Mouse (Mus musculus) gastrocnemius, adult 18-20 months (tissue): ENCODE data around the gene 4930402F06Rik. TPM values are rescaled to one million over a fixed set of nuclear protein-coding genes. Genes with fewer than 3 reads are reported as not detected.

ENCODE experiments used
- DNase-seq: peaks from one replicate; pipeline ENCODE4 v3.0.0; 2021; ENCODE audit warnings: low spot score
- long read RNA-seq, 2 experiments: library from polyadenylated mRNA; stranded (forward); transcript quantifications; one replicate each; pipeline ENCODE4 v2.0.0; 2021
- total RNA-seq, 2 experiments: library from RNA; stranded (reverse); gene quantifications; 2 replicates each; pipeline ENCODE4 v1.2.3; 2021

4930402F06Rik gene
- total RNA-seq, result not detected
- long read RNA-seq, experiment 1, result 0 reads
- long read RNA-seq, experiment 2, result 0 reads

- no peak for DNase-seq
Observed at GRCm38 (mm10) chr2:35397096-35397495, at the start of gene 4930402F06Rik. Gene 4930402F06Rik, minus strand, starts transcription at chr2:35397175.

- no peak for DNase-seq
Observed at GRCm38 (mm10) chr2:35446300-35446699, 49.3 kb upstream of the 4930402F06Rik start.

- no peak for DNase-seq
Observed at GRCm38 (mm10) chr2:35445610-35446009, 48.6 kb upstream of the 4930402F06Rik start.

- DNase-seq, result no peak
Observed at GRCm38 (mm10) chr2:35444764-35445262, 47.8 kb upstream of the 4930402F06Rik start.

- no peak for DNase-seq
Observed at GRCm38 (mm10) chr2:35443981-35444763, 47.2 kb upstream of the 4930402F06Rik start.

GRCm38 (mm10) chr2:35443325-35443724, 46.4 kb upstream of the 4930402F06Rik start:
- DNase-seq, result no peak

GRCm38 (mm10) chr2:35442079-35442478, 45.1 kb upstream of the 4930402F06Rik start:
- no peak for DNase-seq

GRCm38 (mm10) chr2:35441419-35441818, 44.4 kb upstream of the 4930402F06Rik start:
- no peak for DNase-seq

GRCm38 (mm10) chr2:35440480-35440879, 43.5 kb upstream of the 4930402F06Rik start:
- no peak for DNase-seq

GRCm38 (mm10) chr2:35437796-35438195, 40.8 kb upstream of the 4930402F06Rik start:
- no peak for DNase-seq

- DNase-seq, result no peak
Observed at GRCm38 (mm10) chr2:35434576-35435123, 37.7 kb upstream of the 4930402F06Rik start.

- DNase-seq, result no peak
Observed at GRCm38 (mm10) chr2:35433428-35433827, 36.5 kb upstream of the 4930402F06Rik start.

GRCm38 (mm10) chr2:35432472-35432871, 35.5 kb upstream of the 4930402F06Rik start:
- no peak for DNase-seq

- DNase-seq, result no peak
Observed at GRCm38 (mm10) chr2:35432011-35432410, 35.0 kb upstream of the 4930402F06Rik start.

- no peak for DNase-seq
Observed at GRCm38 (mm10) chr2:35430806-35431205, 33.8 kb upstream of the 4930402F06Rik start.

GRCm38 (mm10) chr2:35428615-35429300, 31.8 kb upstream of the 4930402F06Rik start:
- DNase-seq, result no peak

- peak; percentile 45 for DNase-seq
Observed at GRCm38 (mm10) chr2:35427559-35427958, 30.6 kb upstream of the 4930402F06Rik start.

- DNase-seq, result no peak
Observed at GRCm38 (mm10) chr2:35423711-35424339, 26.9 kb upstream of the 4930402F06Rik start.

GRCm38 (mm10) chr2:35422384-35422783, 25.4 kb upstream of the 4930402F06Rik start:
- no peak for DNase-seq

- DNase-seq, result no peak
Observed at GRCm38 (mm10) chr2:35420681-35421080, 23.7 kb upstream of the 4930402F06Rik start.

GRCm38 (mm10) chr2:35419671-35420070, 22.7 kb upstream of the 4930402F06Rik start:
- no peak for DNase-seq

GRCm38 (mm10) chr2:35419243-35419642, 22.3 kb upstream of the 4930402F06Rik start:
- DNase-seq, result no peak
